Mouse (Mus musculus) liver, embryonic 16.5 days (tissue): ENCODE measurements around the gene Ppil2. TPM values are rescaled to one million over a fixed set of nuclear protein-coding genes. Genes with fewer than 3 reads are reported as not detected.

Source experiments
- ATAC-seq: fragments of 200-750 bp; cut with Nextera tagmentation; 2 replicates; pipeline ENCODE4 v1.8.0; 2017; ENCODE audit warnings: low read depth, mild to moderate bottlenecking, moderate number of reproducible peaks, moderate library complexity
- H3K27ac ChIP-seq: fragments of 300-500 bp; sonication (generic); 2 replicates; pipeline ENCODE4 v1.5.1; 2014; ENCODE audit warnings: mild to moderate bottlenecking, low read length
- H3K27me3 ChIP-seq: fragments of 300-500 bp; sonication (generic); 2 replicates; pipeline ENCODE4 v1.6.1; 2014; ENCODE audit warnings: low read depth, low read length, mixed read lengths; ENCODE audit not compliant: control insufficient read depth, insufficient read depth
- H3K36me3 ChIP-seq: fragments of 300-500 bp; sonication (generic); 2 replicates; pipeline ENCODE4 v1.6.1; 2014; ENCODE audit warnings: mild to moderate bottlenecking; ENCODE audit not compliant: control insufficient read depth, insufficient read depth
- H3K4me1 ChIP-seq: fragments of 300-500 bp; sonication (generic); 2 replicates; pipeline ENCODE4 v1.6.1; 2014; ENCODE audit warnings: low read depth, low read length, mixed read lengths; ENCODE audit not compliant: control insufficient read depth
- H3K4me2 ChIP-seq: fragments of 300-500 bp; sonication (generic); 2 replicates; pipeline ENCODE4 v1.6.1; 2014; ENCODE audit warnings: low read depth, low read length, mixed read lengths
- H3K4me3 ChIP-seq: fragments of 300-500 bp; sonication (generic); 2 replicates; pipeline ENCODE4 v1.5.1; 2014; ENCODE audit warnings: low read depth, mild to moderate bottlenecking, low read length
- H3K9ac ChIP-seq: fragments of 300-500 bp; sonication (generic); 2 replicates; pipeline ENCODE4 v1.6.1; 2014; ENCODE audit warnings: low read depth, low read length
- H3K9me3 ChIP-seq: fragments of 300-500 bp; sonication (generic); replicated peaks from 2 replicates; pipeline ENCODE4 v1.6.1; 2016; ENCODE audit warnings: low read length; ENCODE audit not compliant: control insufficient read depth
- WGBS: fragments of 180-500 bp; shearing (Covaris S2); extraction: QIAGEN DNeasy Blood & Tissue Kit; methylation state at CpG from one replicate; pipeline ENCODE4 v1.1.7; 2014; ENCODE audit not compliant: insufficient replicate concordance; 5-methylcytosine and 5-hydroxymethylcytosine counted together
- polyA plus RNA-seq: library from polyadenylated mRNA; unstranded; fragments of >200 nt; fragmentation: Nextera tagmentation; extraction: Ambion mirVana; gene quantifications from 2 replicates; pipeline ENCODE4 v1.2.1, GENCODE M21; 2015

Ppil2 gene
- polyA plus RNA-seq, result 52.5 and 55.9 TPM in 2 replicates

- ATAC-seq, result peak; percentile 84
- no peaks in the 10 kb centered on the region for H3K27me3 ChIP-seq
- no peaks in the 10 kb centered on the region for H3K9me3 ChIP-seq
- peaks cover 13% of the 10 kb centered on the region for H3K36me3 ChIP-seq
- peaks cover 11% of the 10 kb centered on the region for H3K4me1 ChIP-seq
- H3K4me2 ChIP-seq, result peak within 1 kb of the TSS; percentile 76
- peak within 1 kb of the TSS; percentile 97 for H3K4me3 ChIP-seq
- peak within 1 kb of the TSS; percentile 80 for H3K27ac ChIP-seq
- peak within 1 kb of the TSS; percentile 89 for H3K9ac ChIP-seq
- 3% methylated on average over 37 of the region's 38 CpGs for WGBS
Observed at GRCm38 (mm10) chr16:17110771-17111743, at the start of gene Ppil2. Gene Ppil2, minus strand, starts transcription at chr16:17111257.

- Histone ChIP-seq H3K36me3 (peaks cover 30% of the 10 kb centered on the region), H3K4me3 (no peak overlapping the region)
- ATAC-seq, result no peak
Observed at GRCm38 (mm10) chr16:17154346-17154745, 43.3 kb upstream of the Ppil2 start.

GRCm38 (mm10) chr16:17151874-17152273 is 40.8 kb upstream of the Ppil2 start:
- no peak overlapping the region for H3K9ac ChIP-seq
- no peaks in the 10 kb centered on the region for H3K9me3 ChIP-seq
- H3K4me1 ChIP-seq, result peaks cover 15% of the 10 kb centered on the region
- H3K27me3 ChIP-seq, result no peaks in the 10 kb centered on the region
- no peak for ATAC-seq
- no peak overlapping the region for H3K4me2 ChIP-seq
- H3K27ac ChIP-seq, result no peak overlapping the region
- WGBS, result 85% methylated on average over 4 of the region's 4 CpGs
- H3K4me3 ChIP-seq, result no peak overlapping the region
- H3K36me3 ChIP-seq, result peaks cover 24% of the 10 kb centered on the region

More at GRCm38 (mm10) chr16:17154346-17154745, 43.3 kb upstream of the Ppil2 start:
- Histone ChIP-seq H3K9ac (no peak overlapping the region), H3K27ac (no peak overlapping the region), H3K4me2 (no peak overlapping the region), H3K9me3 (no peaks in the 10 kb centered on the region), H3K4me1 (no peaks in the 10 kb centered on the region), H3K27me3 (no peaks in the 10 kb centered on the region)
- WGBS, result 76% methylated on average over 2 of the region's 2 CpGs

GRCm38 (mm10) chr16:17150520-17151258 is 39.6 kb upstream of the Ppil2 start:
- Histone ChIP-seq H3K4me3 (no peak overlapping the region), H3K4me2 (no peak overlapping the region), H3K27me3 (no peaks in the 10 kb centered on the region), H3K27ac (no peak overlapping the region), H3K9me3 (no peaks in the 10 kb centered on the region), H3K36me3 (peaks cover 18% of the 10 kb centered on the region), H3K4me1 (peaks cover 15% of the 10 kb centered on the region), H3K9ac (no peak overlapping the region)
- ATAC-seq, result no peak
- 79% methylated on average over 7 of the region's 7 CpGs for WGBS

- Histone ChIP-seq H3K27ac (no peak overlapping the region), H3K9me3 (no peaks in the 10 kb centered on the region), H3K27me3 (no peaks in the 10 kb centered on the region), H3K4me3 (peak overlapping the region; percentile 73), H3K9ac (no peak overlapping the region), H3K4me1 (peaks cover 15% of the 10 kb centered on the region), H3K36me3 (peaks cover 7% of the 10 kb centered on the region), H3K4me2 (peak overlapping the region; percentile 99)
- ATAC-seq, result peak; percentile 48
- 11% methylated on average over 16 of the region's 16 CpGs for WGBS
Observed at GRCm38 (mm10) chr16:17148084-17148483, 37.0 kb upstream of the Ppil2 start.

GRCm38 (mm10) chr16:17147391-17147929 is 36.4 kb upstream of the Ppil2 start:
- H3K36me3 ChIP-seq, result peaks cover 2% of the 10 kb centered on the region; the same call in 1 of the 2 replicates
- no peak overlapping the region for H3K27ac ChIP-seq
- H3K4me3 ChIP-seq, result peak overlapping the region; percentile 73
- H3K9ac ChIP-seq, result peak overlapping the region; percentile 64
- WGBS, result 2% methylated on average over 41 of the region's 41 CpGs
- H3K9me3 ChIP-seq, result no peaks in the 10 kb centered on the region
- H3K27me3 ChIP-seq, result no peaks in the 10 kb centered on the region
- peak overlapping the region; percentile 99 for H3K4me2 ChIP-seq
- peaks cover 15% of the 10 kb centered on the region for H3K4me1 ChIP-seq
- ATAC-seq, result no peak

GRCm38 (mm10) chr16:17146772-17147235 is 35.7 kb upstream of the Ppil2 start, which contains the start of gene Ccdc116:
Gene Ccdc116, minus strand, starts transcription at chr16:17147229.
- peak; percentile 79 for ATAC-seq
- H3K36me3 ChIP-seq, result no peaks in the 10 kb centered on the region; the same call in 1 of the 2 replicates
- H3K4me2 ChIP-seq, result peak within 1 kb of the TSS; percentile 99
- peaks cover 15% of the 10 kb centered on the region for H3K4me1 ChIP-seq
- peak within 1 kb of the TSS; percentile 32; the same call in 1 of the 2 replicates for H3K27ac ChIP-seq
- under 1% methylated on average over 34 of the region's 34 CpGs for WGBS
- H3K27me3 ChIP-seq, result no peaks in the 10 kb centered on the region
- H3K9ac ChIP-seq, result peak within 1 kb of the TSS; percentile 64
- H3K4me3 ChIP-seq, result peak within 1 kb of the TSS; percentile 73
- no peaks in the 10 kb centered on the region for H3K9me3 ChIP-seq

- 34% methylated on average over 7 of the region's 7 CpGs for WGBS
- Histone ChIP-seq H3K27ac (no peak within 1 kb of the TSS), H3K27me3 (no peaks in the 10 kb centered on the region), H3K36me3 (no peaks in the 10 kb centered on the region), H3K4me2 (no peak within 1 kb of the TSS), H3K4me3 (no peak within 1 kb of the TSS), H3K9ac (no peak within 1 kb of the TSS), H3K9me3 (no peaks in the 10 kb centered on the region), H3K4me1 (peaks cover 15% of the 10 kb centered on the region)
- no peak for ATAC-seq
Observed at GRCm38 (mm10) chr16:17144339-17144738, 33.3 kb upstream of the Ppil2 start, which contains the start of gene Ydjc. Gene Ydjc, plus strand, starts transcription at chr16:17144621.
